Mouse (Mus musculus): ENCODE data around the gene Slc35a3. TPM values are rescaled to one million over a fixed set of nuclear protein-coding genes. Genes with fewer than 3 reads are reported as not detected.
"Not testable (repeated sequence)": the region's sequence is repeated elsewhere in the genome, so short reads cannot be mapped to it uniquely, and the experiment has no call there.

Gene Slc35a3
- total RNA-seq (2014; fragmentation: Nextera tagmentation) (25.2 and 29.4 TPM in 2 replicates), total RNA-seq (2017) (42.7 and 67.3 TPM in 2 replicates)

GRCm38 (mm10) chr3:116712436-116712881 lies at the start of gene Slc35a3:
Gene Slc35a3, minus strand, starts transcription at chr3:116712831.
- 0 out of 2 replicates have a peak, but pooled peaks have one; percentile 9 for ATAC-seq (replicated peaks; ENCODE audit: low FRiP score, low TSS enrichment, poor library complexity, severe bottlenecking)

GRCm38 (mm10) chr3:116752818-116753217 lies 40.2 kb upstream of the Slc35a3 start:
- ATAC-seq (replicated peaks; ENCODE audit: low FRiP score, low TSS enrichment, poor library complexity, severe bottlenecking), result no peak

GRCm38 (mm10) chr3:116751191-116751860 lies 38.7 kb upstream of the Slc35a3 start:
- ATAC-seq (replicated peaks; ENCODE audit: low FRiP score, low TSS enrichment, poor library complexity, severe bottlenecking), result peak; percentile 90

GRCm38 (mm10) chr3:116748391-116749170 lies 36.0 kb upstream of the Slc35a3 start:
- peak; percentile 64 for ATAC-seq (replicated peaks; ENCODE audit: low FRiP score, low TSS enrichment, poor library complexity, severe bottlenecking)

- ATAC-seq (replicated peaks; ENCODE audit: low FRiP score, low TSS enrichment, poor library complexity, severe bottlenecking), result not testable (repeated sequence)
Measured at GRCm38 (mm10) chr3:116747648-116748047, 35.0 kb upstream of the Slc35a3 start.

GRCm38 (mm10) chr3:116740963-116741362 lies 28.3 kb upstream of the Slc35a3 start:
- no peak for ATAC-seq (replicated peaks; ENCODE audit: low FRiP score, low TSS enrichment, poor library complexity, severe bottlenecking)

GRCm38 (mm10) chr3:116740106-116740505 lies 27.5 kb upstream of the Slc35a3 start:
- no peak for ATAC-seq (replicated peaks; ENCODE audit: low FRiP score, low TSS enrichment, poor library complexity, severe bottlenecking)

GRCm38 (mm10) chr3:116737326-116737731 lies 24.7 kb upstream of the Slc35a3 start:
- ATAC-seq (replicated peaks; ENCODE audit: low FRiP score, low TSS enrichment, poor library complexity, severe bottlenecking), result peak; percentile 55; the same call in 1 of the 2 replicates

- no peak for ATAC-seq (replicated peaks; ENCODE audit: low FRiP score, low TSS enrichment, poor library complexity, severe bottlenecking)
Measured at GRCm38 (mm10) chr3:116729483-116730174, 17.0 kb upstream of the Slc35a3 start.

- ATAC-seq (replicated peaks; ENCODE audit: low FRiP score, low TSS enrichment, poor library complexity, severe bottlenecking), result peak; percentile 74
Measured at GRCm38 (mm10) chr3:116726807-116727206, 14.2 kb upstream of the Slc35a3 start.

- no peak for ATAC-seq (replicated peaks; ENCODE audit: low FRiP score, low TSS enrichment, poor library complexity, severe bottlenecking)
Measured at GRCm38 (mm10) chr3:116723496-116724481, 11.2 kb upstream of the Slc35a3 start.

GRCm38 (mm10) chr3:116722980-116723379 lies 10.3 kb upstream of the Slc35a3 start:
- ATAC-seq (replicated peaks; ENCODE audit: low FRiP score, low TSS enrichment, poor library complexity, severe bottlenecking), result no peak

- ATAC-seq (replicated peaks; ENCODE audit: low FRiP score, low TSS enrichment, poor library complexity, severe bottlenecking), result no peak
Measured at GRCm38 (mm10) chr3:116718951-116719350, 6.3 kb upstream of the Slc35a3 start.

- no peak for ATAC-seq (replicated peaks; ENCODE audit: low FRiP score, low TSS enrichment, poor library complexity, severe bottlenecking)
Measured at GRCm38 (mm10) chr3:116713031-116713430, 400 bp upstream of the Slc35a3 start.

- peak; percentile 85 for ATAC-seq (replicated peaks; ENCODE audit: low FRiP score, low TSS enrichment, poor library complexity, severe bottlenecking)
Measured at GRCm38 (mm10) chr3:116711624-116712435, 801 bp downstream of the Slc35a3 start.

- ATAC-seq (replicated peaks; ENCODE audit: low FRiP score, low TSS enrichment, poor library complexity, severe bottlenecking), result peak; percentile 79
Measured at GRCm38 (mm10) chr3:116710941-116711340, 1.7 kb downstream of the Slc35a3 start.

- ATAC-seq (replicated peaks; ENCODE audit: low FRiP score, low TSS enrichment, poor library complexity, severe bottlenecking), result peak; percentile 74
Measured at GRCm38 (mm10) chr3:116705637-116706204, 6.9 kb downstream of the Slc35a3 start.

- no peak for ATAC-seq (replicated peaks; ENCODE audit: low FRiP score, low TSS enrichment, poor library complexity, severe bottlenecking)
Measured at GRCm38 (mm10) chr3:116703835-116704234, 8.8 kb downstream of the Slc35a3 start.
